Mouse (Mus musculus) forebrain, embryonic 11.5 days (tissue): ENCODE measurements around the gene Gm6096. TPM values are rescaled to one million over a fixed set of nuclear protein-coding genes. Genes with fewer than 3 reads are reported as not detected.

Source experiments
- ATAC-seq: fragments of 200-750 bp; cut with Nextera tagmentation; replicated peaks from 2 replicates; pipeline ENCODE4 v1.8.0; 2017; ENCODE audit warnings: moderate TSS enrichment; ENCODE audit not compliant: low FRiP score
- DNase-seq: peaks from one replicate; pipeline ENCODE4 v3.0.0-alpha.2; 2017; ENCODE audit warnings: low spot score
- H3K27ac ChIP-seq: fragments of 300-500 bp; sonication (generic); 2 replicates; pipeline ENCODE4 v1.5.1; 2014; ENCODE audit warnings: low read depth, low read length
- H3K27me3 ChIP-seq: fragments of 300-500 bp; sonication (generic); 2 replicates; pipeline ENCODE4 v1.6.1; 2014; ENCODE audit warnings: mild to moderate bottlenecking, low read length, mixed read lengths; ENCODE audit not compliant: control insufficient read depth, insufficient read depth
- H3K36me3 ChIP-seq: fragments of 300-500 bp; sonication (generic); 2 replicates; pipeline ENCODE4 v1.6.1; 2014; ENCODE audit warnings: mild to moderate bottlenecking, low read length, moderate library complexity, mixed read lengths; ENCODE audit not compliant: control insufficient read depth, insufficient read depth
- H3K4me1 ChIP-seq: fragments of 300-500 bp; sonication (generic); replicated peaks from 2 replicates; pipeline ENCODE4 v1.6.1; 2014; ENCODE audit warnings: low read length, mixed read lengths; ENCODE audit not compliant: control insufficient read depth, insufficient read depth
- H3K4me2 ChIP-seq: fragments of 300-500 bp; sonication (generic); 2 replicates; pipeline ENCODE4 v1.6.1; 2014; ENCODE audit warnings: low read depth, mild to moderate bottlenecking, low read length, moderate library complexity, mixed read lengths; ENCODE audit not compliant: severe bottlenecking
- H3K4me3 ChIP-seq: fragments of 300-500 bp; sonication (generic); 2 replicates; pipeline ENCODE4 v1.5.1; 2014; ENCODE audit warnings: low read depth, low read length
- H3K9ac ChIP-seq: fragments of 300-500 bp; sonication (generic); 2 replicates; pipeline ENCODE4 v1.6.1; 2014; ENCODE audit warnings: low read length
- H3K9me3 ChIP-seq: fragments of 300-500 bp; sonication (generic); 2 replicates; pipeline ENCODE4 v1.6.1; 2016; ENCODE audit warnings: low read length, mixed read lengths; ENCODE audit not compliant: control insufficient read depth
- WGBS: fragments of 180-500 bp; shearing (Covaris S2); extraction: QIAGEN DNeasy Blood & Tissue Kit; methylation state at CpG from one replicate; pipeline ENCODE4 v1.1.7; 2014; 5-methylcytosine and 5-hydroxymethylcytosine counted together
- polyA plus RNA-seq: library from polyadenylated mRNA; unstranded; fragments of >200 nt; fragmentation: Nextera tagmentation; extraction: Ambion mirVana; gene quantifications from 2 replicates; pipeline ENCODE4 v1.2.1, GENCODE M21; 2014

The Gm6096 gene
- polyA plus RNA-seq, 1 experiment from 2014 or later = 0.60 TPM

GRCm38 (mm10) chr7:34272465-34272864 lies 21.6 kb downstream of the Gm6096 start:
- H3K9ac ChIP-seq = no peak overlapping the region
- H3K27ac ChIP-seq = no peak overlapping the region
- 73% methylated on average over 4 of the region's 4 CpGs for whole genome bisulfite sequencing
- H3K9me3 ChIP-seq = no peaks in the 10 kb centered on the region
- H3K27me3 ChIP-seq = no peaks in the 10 kb centered on the region
- ATAC-seq = no peak
- H3K36me3 ChIP-seq = no peaks in the 10 kb centered on the region
- no peak overlapping the region for H3K4me3 ChIP-seq
- no peaks in the 10 kb centered on the region for H3K4me1 ChIP-seq
- H3K4me2 ChIP-seq = no peak overlapping the region
- DNase-seq = no peak

GRCm38 (mm10) chr7:34276066-34276465 lies 25.2 kb downstream of the Gm6096 start:
- H3K9me3 ChIP-seq = no peaks in the 10 kb centered on the region
- no peak overlapping the region for H3K4me3 ChIP-seq
- whole genome bisulfite sequencing = 84% methylated on average over 3 of the region's 3 CpGs
- H3K4me2 ChIP-seq = no peak overlapping the region
- ATAC-seq (no peak), DNase-seq (no peak)
- no peak overlapping the region for H3K27ac ChIP-seq
- H3K27me3 ChIP-seq = no peaks in the 10 kb centered on the region
- H3K9ac ChIP-seq = no peak overlapping the region
- H3K36me3 ChIP-seq = no peaks in the 10 kb centered on the region
- H3K4me1 ChIP-seq = no peaks in the 10 kb centered on the region

GRCm38 (mm10) chr7:34277656-34278055 lies 26.8 kb downstream of the Gm6096 start:
- Histone ChIP-seq H3K9ac (no peak overlapping the region), H3K27ac (no peak overlapping the region), H3K4me1 (no peaks in the 10 kb centered on the region), H3K9me3 (no peaks in the 10 kb centered on the region), H3K27me3 (no peaks in the 10 kb centered on the region), H3K4me2 (no peak overlapping the region), H3K4me3 (no peak overlapping the region), H3K36me3 (no peaks in the 10 kb centered on the region)
- DNase-seq = no peak
- ATAC-seq = no peak
- 93% methylated on average over 2 of the region's 2 CpGs for WGBS

DNA sequence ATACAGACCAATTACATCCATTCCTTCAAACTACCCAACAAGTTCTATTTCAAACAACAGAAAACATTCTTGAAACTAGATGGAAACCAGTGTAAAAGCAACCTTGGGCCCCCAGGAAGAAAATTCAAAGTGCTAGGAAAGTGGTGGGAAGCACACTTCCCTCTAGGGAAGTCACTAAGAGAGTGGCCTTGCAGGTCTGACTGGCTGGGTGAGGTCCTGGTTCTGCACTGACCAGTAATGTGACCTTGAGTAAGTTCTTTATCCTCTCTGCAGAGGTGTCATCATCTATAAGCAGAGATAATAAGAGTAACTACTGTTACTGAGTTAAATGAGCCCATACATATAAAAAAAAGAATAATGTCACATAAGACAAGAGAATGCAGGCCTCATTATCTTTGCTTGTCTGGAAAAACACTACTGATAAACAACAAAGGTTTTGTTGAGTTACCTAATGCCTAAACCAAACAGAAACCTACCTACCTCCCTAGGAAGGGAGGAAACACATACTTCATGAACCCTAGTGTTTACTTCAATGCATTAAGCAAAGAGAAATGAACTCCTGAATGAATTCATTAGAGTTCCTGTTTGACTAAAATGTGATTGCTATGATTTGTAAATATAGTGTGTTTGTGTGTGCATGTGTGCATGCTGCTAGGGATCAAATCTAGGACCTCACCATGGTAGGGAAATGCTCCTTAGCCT lies 39.8 kb downstream of the Gm6096 start:
- Histone ChIP-seq H3K27me3 (no peaks in the 10 kb centered on the region), H3K9ac (no peak overlapping the region), H3K4me1 (no peaks in the 10 kb centered on the region), H3K4me2 (no peak overlapping the region), H3K9me3 (no peaks in the 10 kb centered on the region), H3K4me3 (no peak overlapping the region), H3K36me3 (no peaks in the 10 kb centered on the region), H3K27ac (no peak overlapping the region)
- DNase-seq (no peak), ATAC-seq (no peak)

DNA sequence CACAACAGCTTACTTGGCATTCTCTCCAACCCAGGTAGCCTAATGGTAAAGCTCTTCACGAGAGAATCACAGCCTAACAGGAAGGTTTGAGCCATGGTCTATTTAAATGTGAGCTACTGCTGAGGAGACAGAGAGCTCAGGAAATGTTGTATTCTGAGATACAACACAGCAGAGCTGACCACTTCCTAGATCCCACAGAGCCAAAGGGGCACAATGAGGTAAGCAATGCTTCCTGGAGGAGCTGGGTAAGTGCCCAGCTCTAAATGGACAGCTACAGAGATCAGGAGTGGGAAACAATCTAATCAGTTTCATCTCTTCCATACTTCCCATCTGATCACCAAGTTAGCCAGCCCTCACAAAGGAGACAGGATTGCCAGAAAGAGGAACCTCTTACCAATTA lies 40.4 kb downstream of the Gm6096 start:
- no peak overlapping the region for H3K4me3 ChIP-seq
- H3K36me3 ChIP-seq = no peaks in the 10 kb centered on the region
- no peak for DNase-seq
- H3K4me1 ChIP-seq = no peaks in the 10 kb centered on the region
- H3K4me2 ChIP-seq = no peak overlapping the region
- no peak overlapping the region for H3K27ac ChIP-seq
- no peak for ATAC-seq
- H3K9ac ChIP-seq = no peak overlapping the region
- no peaks in the 10 kb centered on the region for H3K27me3 ChIP-seq
- H3K9me3 ChIP-seq = no peaks in the 10 kb centered on the region
- 73% methylated on average over 1 of the region's 1 CpGs for WGBS

DNA sequence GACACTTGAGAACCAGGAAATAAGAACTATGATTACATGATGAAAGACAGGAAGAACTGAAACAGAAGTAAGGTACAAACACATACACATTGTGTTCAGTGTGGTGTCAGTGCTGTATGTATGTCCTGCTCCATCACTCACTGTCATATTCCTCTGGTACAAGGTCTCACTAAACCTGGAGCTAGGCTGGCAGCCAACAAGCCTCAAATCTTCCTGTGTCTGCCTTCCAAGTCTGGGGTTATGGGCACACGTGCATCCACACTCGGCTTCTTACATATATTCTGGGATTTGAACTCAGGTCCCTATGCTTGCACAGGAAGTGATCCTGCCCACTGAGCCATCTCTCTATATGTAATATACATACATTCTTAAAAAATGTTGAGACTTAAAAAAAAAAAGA lies 41.8 kb downstream of the Gm6096 start:
- no peak overlapping the region for H3K4me2 ChIP-seq
- H3K4me1 ChIP-seq = no peaks in the 10 kb centered on the region
- H3K27ac ChIP-seq = no peak overlapping the region
- ATAC-seq (no peak), DNase-seq (no peak)
- no peaks in the 10 kb centered on the region for H3K9me3 ChIP-seq
- no peak overlapping the region for H3K4me3 ChIP-seq
- H3K9ac ChIP-seq = no peak overlapping the region
- WGBS = 94% methylated on average over 2 of the region's 2 CpGs
- H3K36me3 ChIP-seq = no peaks in the 10 kb centered on the region
- no peaks in the 10 kb centered on the region for H3K27me3 ChIP-seq

DNA sequence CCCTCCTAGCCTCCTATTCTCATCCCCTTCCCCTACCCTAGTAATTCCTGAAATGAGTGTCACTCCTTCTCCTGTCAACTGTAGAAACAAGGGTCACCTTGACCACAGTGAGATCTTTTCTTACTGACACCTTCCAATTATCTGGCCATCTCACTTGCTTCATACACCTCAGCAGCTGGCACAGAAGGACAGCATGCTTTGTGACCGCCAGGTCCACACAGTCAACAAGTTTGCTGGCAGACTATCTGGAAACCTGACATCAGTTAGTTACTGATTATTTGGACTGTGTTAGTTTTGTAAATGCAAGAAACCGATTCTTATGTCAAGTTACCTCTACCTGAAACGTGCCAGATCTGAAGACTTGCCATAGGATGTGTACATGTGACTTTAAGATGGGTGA lies 45.3 kb downstream of the Gm6096 start:
- H3K36me3 ChIP-seq = no peaks in the 10 kb centered on the region
- H3K4me2 ChIP-seq = no peak overlapping the region
- no peak for DNase-seq
- no peak overlapping the region for H3K9ac ChIP-seq
- H3K27ac ChIP-seq = no peak overlapping the region
- no peaks in the 10 kb centered on the region for H3K4me1 ChIP-seq
- no peaks in the 10 kb centered on the region for H3K9me3 ChIP-seq
- WGBS = 90% methylated on average over 3 of the region's 3 CpGs
- no peak for ATAC-seq
- no peaks in the 10 kb centered on the region for H3K27me3 ChIP-seq
- H3K4me3 ChIP-seq = no peak overlapping the region

DNA sequence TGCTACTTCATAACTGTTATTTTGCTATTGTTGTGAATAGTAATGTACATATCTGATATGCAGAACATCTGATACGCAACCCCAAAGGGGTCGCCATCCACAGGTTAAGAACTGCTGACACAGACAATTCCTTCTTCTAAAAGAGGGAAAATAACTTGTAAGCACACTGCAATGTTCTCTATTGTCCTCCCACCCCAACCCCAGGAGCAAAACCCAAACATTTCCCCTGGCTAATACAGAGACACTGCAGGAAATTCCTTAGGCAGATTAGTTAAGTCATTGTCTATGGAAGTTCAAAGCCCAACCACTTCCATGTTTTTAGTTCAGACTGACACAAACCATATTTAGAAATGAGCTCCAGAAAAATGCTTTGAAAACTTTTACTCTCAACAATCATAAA lies 48.0 kb downstream of the Gm6096 start:
- no peak overlapping the region for H3K4me3 ChIP-seq
- ATAC-seq (no peak), DNase-seq (no peak)
- WGBS = 89% methylated on average over 2 of the region's 2 CpGs
- H3K9me3 ChIP-seq = no peaks in the 10 kb centered on the region
- no peaks in the 10 kb centered on the region for H3K27me3 ChIP-seq
- no peak overlapping the region for H3K4me2 ChIP-seq
- H3K9ac ChIP-seq = no peak overlapping the region
- H3K36me3 ChIP-seq = no peaks in the 10 kb centered on the region; the same call in 1 of the 2 replicates
- H3K4me1 ChIP-seq = no peaks in the 10 kb centered on the region
- no peak overlapping the region for H3K27ac ChIP-seq
